Mouse (Mus musculus) R1 (cell line): ENCODE measurements around the gene Magi1.

Experiments used
- DNase-seq: peaks from one replicate; pipeline ENCODE4 v3.0.0-alpha.2; 2018; ENCODE audit warnings: low read depth, low spot score

The Magi1 gene

GRCm38 (mm10) chr6:94162918-94163317, 120.8 kb downstream of the Magi1 start:
- DNase-seq, result peak; percentile 53

- no peak for DNase-seq
Observed at GRCm38 (mm10) chr6:94159256-94159655, 124.5 kb downstream of the Magi1 start.

- no peak for DNase-seq
Observed at GRCm38 (mm10) chr6:94158119-94158848, 125.4 kb downstream of the Magi1 start.

- DNase-seq, result peak; percentile 23
Observed at GRCm38 (mm10) chr6:94155996-94156395, 127.7 kb downstream of the Magi1 start.

- peak; percentile 35 for DNase-seq
Observed at GRCm38 (mm10) chr6:94154854-94155601, 128.7 kb downstream of the Magi1 start.

- DNase-seq, result no peak
Observed at GRCm38 (mm10) chr6:94152881-94153280, 130.8 kb downstream of the Magi1 start.

- peak; percentile 56 for DNase-seq
Observed at GRCm38 (mm10) chr6:94150876-94151275, 132.8 kb downstream of the Magi1 start.

- no peak for DNase-seq
Observed at GRCm38 (mm10) chr6:94149800-94150199, 133.9 kb downstream of the Magi1 start.

GRCm38 (mm10) chr6:94146206-94146493, 137.6 kb downstream of the Magi1 start:
- no peak for DNase-seq

GRCm38 (mm10) chr6:94145430-94146205, 138.1 kb downstream of the Magi1 start:
- DNase-seq, result no peak

- DNase-seq, result no peak
Observed at GRCm38 (mm10) chr6:94142493-94142892, 141.2 kb downstream of the Magi1 start.

- DNase-seq, result no peak
Observed at GRCm38 (mm10) chr6:94141496-94141895, 142.2 kb downstream of the Magi1 start.

GRCm38 (mm10) chr6:94139952-94140414, 143.7 kb downstream of the Magi1 start:
- peak; percentile 29 for DNase-seq

- DNase-seq, result peak; percentile 13
Observed at GRCm38 (mm10) chr6:94136693-94137092, 147.0 kb downstream of the Magi1 start.

- DNase-seq, result no peak
Observed at GRCm38 (mm10) chr6:94134159-94134558, 149.6 kb downstream of the Magi1 start.

GRCm38 (mm10) chr6:94131999-94132398, 151.7 kb downstream of the Magi1 start:
- no peak for DNase-seq

GRCm38 (mm10) chr6:94130389-94130788, 153.3 kb downstream of the Magi1 start:
- no peak for DNase-seq

GRCm38 (mm10) chr6:94126763-94127162, 157.0 kb downstream of the Magi1 start:
- DNase-seq, result peak; percentile 38

GRCm38 (mm10) chr6:94125144-94125543, 158.6 kb downstream of the Magi1 start:
- no peak for DNase-seq

GRCm38 (mm10) chr6:94124279-94124678, 159.4 kb downstream of the Magi1 start:
- DNase-seq, result no peak

GRCm38 (mm10) chr6:94122566-94123150, 161.1 kb downstream of the Magi1 start:
- DNase-seq, result no peak

- no peak for DNase-seq
Observed at GRCm38 (mm10) chr6:94121488-94121887, 162.2 kb downstream of the Magi1 start.
